Mouse (Mus musculus) testis, postnatal 14 days (tissue): ENCODE results near the gene Asic2.

Source experiments
- DNase-seq: peaks from one replicate; pipeline ENCODE4 v3.0.0; 2021; ENCODE audit warnings: low spot score

The Asic2 gene

GRCm38 (mm10) chr11:81512434-81512833 is 455.8 kb downstream of the Asic2 start:
- no peak for DNase-seq

- no peak for DNase-seq
Measured at GRCm38 (mm10) chr11:81511401-81511800, 456.9 kb downstream of the Asic2 start.

GRCm38 (mm10) chr11:81508385-81509233 is 459.6 kb downstream of the Asic2 start:
- DNase-seq: no peak

GRCm38 (mm10) chr11:81504791-81505430 is 463.3 kb downstream of the Asic2 start:
- DNase-seq: no peak

GRCm38 (mm10) chr11:81501473-81502246 is 466.6 kb downstream of the Asic2 start:
- DNase-seq: no peak

GRCm38 (mm10) chr11:81498990-81499389 is 469.3 kb downstream of the Asic2 start:
- no peak for DNase-seq

GRCm38 (mm10) chr11:81497652-81498391 is 470.4 kb downstream of the Asic2 start:
- no peak for DNase-seq

GRCm38 (mm10) chr11:81496446-81496845 is 471.8 kb downstream of the Asic2 start:
- no peak for DNase-seq

- DNase-seq: no peak
Measured at GRCm38 (mm10) chr11:81492351-81492750, 475.9 kb downstream of the Asic2 start.

- no peak for DNase-seq
Measured at GRCm38 (mm10) chr11:81489144-81489735, 479.0 kb downstream of the Asic2 start.

GRCm38 (mm10) chr11:81488681-81489080 is 479.6 kb downstream of the Asic2 start:
- DNase-seq: no peak

GRCm38 (mm10) chr11:81486265-81486940 is 481.9 kb downstream of the Asic2 start:
- no peak for DNase-seq

GRCm38 (mm10) chr11:81481198-81481597 is 487.1 kb downstream of the Asic2 start:
- no peak for DNase-seq

GRCm38 (mm10) chr11:81476231-81476630 is 492.0 kb downstream of the Asic2 start:
- no peak for DNase-seq

- DNase-seq: no peak
Measured at GRCm38 (mm10) chr11:81474121-81474520, 494.1 kb downstream of the Asic2 start.

GRCm38 (mm10) chr11:81462199-81462598 is 506.1 kb downstream of the Asic2 start:
- no peak for DNase-seq

- DNase-seq: no peak
Measured at GRCm38 (mm10) chr11:81461748-81462147, 506.5 kb downstream of the Asic2 start.

GRCm38 (mm10) chr11:81454921-81455320 is 513.3 kb downstream of the Asic2 start:
- DNase-seq: no peak

GRCm38 (mm10) chr11:81454111-81454510 is 514.1 kb downstream of the Asic2 start:
- DNase-seq: no peak

- no peak for DNase-seq
Measured at GRCm38 (mm10) chr11:81449271-81449705, 519.0 kb downstream of the Asic2 start.

- DNase-seq: no peak
Measured at GRCm38 (mm10) chr11:81446347-81446746, 521.9 kb downstream of the Asic2 start.
